Mouse (Mus musculus) gonadal fat pad, adult 2 months (tissue): ENCODE data around the gene Cog3. TPM values are rescaled to one million over a fixed set of nuclear protein-coding genes. Genes with fewer than 3 reads are reported as not detected.
"Not testable (repeated sequence)": the region's sequence is repeated elsewhere in the genome, so short reads cannot be mapped to it uniquely, and the experiment has no call there.

Experiments used
- DNase-seq: peaks from one replicate; pipeline ENCODE4 v3.0.0-alpha.2; 2012; ENCODE audit warnings: low read depth
- polyA plus RNA-seq: library from polyadenylated mRNA; depleted of rRNA; stranded (reverse); fragments of >200 nt; gene quantifications from 2 replicates; pipeline ENCODE4 v1.2.3, GENCODE M21; 2012; rRNA removed

The Cog3 gene
- 16.5 and 17.7 TPM in 2 replicates for polyA plus RNA-seq

GRCm38 (mm10) chr14:75753991-75754817 lies at the start of gene Cog3:
Gene Cog3, minus strand, starts transcription at chr14:75754517.
- DNase-seq, result peak; percentile 61

GRCm38 (mm10) chr14:75797769-75798386 lies 43.6 kb upstream of the Cog3 start:
- DNase-seq, result no peak

GRCm38 (mm10) chr14:75795918-75796317 lies 41.6 kb upstream of the Cog3 start:
- DNase-seq, result no peak

- no peak for DNase-seq
Measured at GRCm38 (mm10) chr14:75794726-75795125, 40.4 kb upstream of the Cog3 start.

DNA sequence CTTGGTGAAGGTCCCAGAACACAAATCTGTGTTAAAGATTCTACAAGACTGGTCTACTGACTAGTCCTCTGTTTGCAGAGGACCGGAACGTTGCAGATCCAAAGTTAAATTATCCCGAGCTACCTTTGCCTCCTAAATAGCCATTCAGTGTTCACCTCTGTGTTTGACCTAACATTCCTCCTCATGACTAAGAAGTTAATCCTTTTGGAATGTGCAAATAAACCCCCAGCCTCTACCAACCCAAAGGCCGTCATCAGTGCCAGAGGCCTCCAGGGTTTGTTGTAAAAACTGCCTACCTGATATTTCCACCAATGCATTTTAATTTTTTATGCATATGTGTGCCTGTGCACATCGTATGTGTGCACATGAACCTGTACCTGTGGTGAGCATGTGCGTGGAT lies 40.0 kb upstream of the Cog3 start:
- DNase-seq, result no peak

DNA sequence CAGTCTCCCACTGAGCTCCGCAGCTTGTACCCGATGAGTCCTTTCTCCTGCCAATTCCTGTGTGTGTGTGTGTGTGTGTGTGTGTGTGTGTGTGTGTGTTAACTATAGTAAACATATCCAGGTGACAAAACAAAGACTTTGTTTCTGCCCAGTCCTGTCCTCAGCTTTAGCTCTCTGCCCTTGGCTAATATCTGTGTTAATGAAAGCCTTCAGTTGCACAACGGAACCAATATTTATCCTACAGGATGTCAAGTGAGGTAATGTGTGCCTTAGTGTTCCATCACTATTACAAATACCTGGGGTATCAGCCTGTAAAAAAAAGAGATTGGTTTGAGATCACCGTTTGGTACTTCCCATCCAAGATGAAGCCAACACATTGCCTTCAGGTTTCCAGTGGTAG lies 38.8 kb upstream of the Cog3 start:
- DNase-seq, result no peak

- DNase-seq, result no peak
Measured at GRCm38 (mm10) chr14:75791372-75791771, 37.1 kb upstream of the Cog3 start.

GRCm38 (mm10) chr14:75790411-75790996 lies 36.2 kb upstream of the Cog3 start:
- no peak for DNase-seq

DNA sequence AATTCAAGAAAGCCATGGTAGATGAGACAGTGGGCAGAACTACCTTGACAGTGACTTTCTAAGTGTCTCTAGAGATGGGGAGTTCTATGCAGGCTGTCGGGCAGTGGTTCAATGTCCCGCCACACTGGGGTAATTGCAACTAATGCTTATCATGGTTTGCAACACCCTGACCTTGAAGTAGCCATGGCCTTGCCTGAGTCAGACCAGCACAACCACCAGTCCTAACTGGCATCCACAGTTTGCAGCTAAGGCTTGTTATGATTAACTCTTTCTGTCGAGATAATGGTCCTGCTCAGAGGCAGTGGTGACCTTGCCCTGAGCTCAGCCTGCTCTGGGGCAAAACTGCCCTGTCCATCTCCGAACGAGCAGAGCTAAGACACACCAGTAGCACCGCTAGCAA lies 35.0 kb upstream of the Cog3 start:
- no peak for DNase-seq

- DNase-seq, result no peak
Measured at GRCm38 (mm10) chr14:75787794-75788175, 33.5 kb upstream of the Cog3 start.

DNA sequence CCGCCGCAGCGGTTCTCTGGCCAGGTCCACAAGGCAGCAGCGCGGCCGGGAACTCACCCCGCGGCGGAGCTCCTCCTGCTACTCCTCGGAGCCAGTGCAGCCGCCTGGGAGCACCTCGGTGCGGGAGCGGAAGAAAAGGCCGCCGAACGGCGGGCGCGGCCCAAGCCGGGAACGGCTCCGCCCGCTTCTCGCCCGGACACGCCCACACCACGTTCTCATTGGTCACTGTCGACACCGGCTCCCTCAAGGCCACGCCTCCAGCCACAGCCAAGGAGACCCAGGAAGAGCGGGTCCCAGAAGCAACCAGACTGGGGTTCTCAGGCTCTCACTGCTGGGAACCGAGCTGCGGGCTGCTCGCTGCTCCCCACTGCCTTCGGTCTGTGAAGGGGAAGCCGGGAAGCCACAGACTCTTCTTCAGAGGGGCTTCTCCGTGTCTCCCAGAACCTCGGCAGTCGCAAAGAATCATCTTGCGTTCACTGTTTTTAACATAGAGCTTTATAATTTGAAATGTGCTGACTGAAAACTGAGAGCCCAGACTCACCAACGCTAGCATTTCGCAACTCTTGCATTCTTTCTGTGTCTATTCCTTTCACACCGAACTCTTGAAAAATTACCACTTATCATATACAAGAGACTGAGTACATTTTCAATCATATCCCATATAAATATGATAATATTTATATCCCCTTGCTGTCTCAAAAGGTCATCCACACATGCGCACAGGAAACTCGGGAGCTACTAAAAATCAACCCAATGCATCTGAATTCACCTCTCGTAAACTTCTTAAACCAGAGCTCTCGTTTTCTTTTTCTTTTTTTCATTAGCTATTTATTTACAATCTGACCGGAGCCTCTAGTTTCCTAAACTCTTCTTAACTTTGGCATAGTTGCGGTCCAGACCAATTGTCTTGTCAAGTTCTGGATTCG lies 32.8 kb upstream of the Cog3 start, which contains the start of gene Slc25a30:
Gene Slc25a30, minus strand, starts transcription at position 170 of the 926 bp plus-strand sequence.
- no peak for DNase-seq

GRCm38 (mm10) chr14:75786424-75786867 lies 32.1 kb upstream of the Cog3 start:
- no peak for DNase-seq

DNA sequence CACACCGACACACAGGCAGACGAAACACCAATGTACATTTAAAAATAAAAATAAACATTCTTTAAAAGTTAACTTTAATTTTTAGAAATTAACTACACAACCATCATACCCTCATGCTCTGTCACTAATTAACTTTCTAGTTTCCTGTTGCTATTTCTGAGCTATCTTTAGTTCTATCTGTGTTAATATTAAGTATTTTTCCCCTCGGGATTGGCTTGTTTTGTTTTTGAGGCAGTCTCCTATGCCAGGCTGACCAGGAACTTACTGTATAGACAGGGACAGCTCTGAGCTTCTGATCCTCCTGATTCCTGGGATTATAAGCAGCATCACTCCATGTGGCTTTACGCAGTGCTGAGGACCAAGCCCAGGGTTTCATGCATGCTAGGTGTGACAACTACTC lies 25.6 kb upstream of the Cog3 start:
- no peak for DNase-seq

DNA sequence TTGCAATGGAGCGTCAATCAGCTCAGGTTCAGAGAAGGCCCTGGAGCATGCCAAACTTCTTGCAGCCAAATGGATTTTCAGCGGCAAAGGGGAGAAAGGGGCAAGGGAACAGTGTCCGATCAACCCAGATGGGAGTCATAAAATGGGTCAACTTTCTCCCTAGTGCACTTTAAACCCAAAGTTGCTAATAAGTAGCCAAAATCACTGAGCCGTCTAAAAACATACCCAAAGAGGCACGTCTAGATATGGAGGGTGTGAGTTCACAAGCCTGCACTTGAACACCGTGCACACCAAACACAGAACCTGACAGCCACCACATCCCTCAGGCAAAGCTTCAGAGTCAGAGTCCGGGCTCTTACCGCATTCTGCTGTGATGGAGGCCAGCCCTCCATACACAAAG lies 22.3 kb upstream of the Cog3 start:
- no peak for DNase-seq

- no peak for DNase-seq
Measured at GRCm38 (mm10) chr14:75773431-75773830, 19.1 kb upstream of the Cog3 start.

DNA sequence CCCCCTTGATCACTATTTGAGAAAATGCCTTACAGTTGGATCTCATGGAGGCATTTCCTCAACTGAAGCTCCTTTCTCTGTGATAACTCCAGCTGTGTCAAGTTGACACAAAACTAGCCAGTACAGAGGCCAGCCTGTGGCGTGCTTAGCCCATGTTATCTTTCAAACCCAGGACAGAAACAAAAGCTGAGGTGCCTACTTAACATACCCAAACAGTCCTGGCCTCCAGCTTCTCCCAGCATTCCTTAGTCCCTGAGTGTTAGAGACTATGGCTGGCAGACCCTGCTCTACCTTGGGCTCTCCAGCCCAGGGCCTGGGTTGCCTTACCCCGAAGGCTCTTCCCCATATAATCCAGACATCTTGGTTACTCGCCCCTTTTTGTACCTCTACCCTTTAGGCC lies 18.1 kb upstream of the Cog3 start:
- not testable (repeated sequence) for DNase-seq

DNA sequence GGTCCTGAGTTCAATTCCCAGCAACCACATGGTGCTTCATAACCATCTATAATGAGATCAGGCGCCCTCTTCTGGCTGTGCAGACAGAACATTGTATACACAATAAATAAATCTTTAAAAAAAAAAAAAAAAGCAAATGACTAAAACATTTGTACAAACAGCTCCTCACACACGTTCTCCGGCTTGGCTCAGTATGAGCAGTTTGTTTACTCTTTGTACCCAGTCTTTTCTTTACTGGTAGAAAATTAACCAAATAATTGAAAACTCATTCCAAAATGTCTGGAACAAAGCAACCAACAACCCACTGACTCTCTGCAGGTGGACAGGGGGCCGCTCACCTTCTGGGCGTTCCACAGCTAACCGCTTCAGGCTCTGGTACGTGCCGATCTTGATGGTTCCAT lies 16.8 kb upstream of the Cog3 start:
- DNase-seq, result no peak

DNA sequence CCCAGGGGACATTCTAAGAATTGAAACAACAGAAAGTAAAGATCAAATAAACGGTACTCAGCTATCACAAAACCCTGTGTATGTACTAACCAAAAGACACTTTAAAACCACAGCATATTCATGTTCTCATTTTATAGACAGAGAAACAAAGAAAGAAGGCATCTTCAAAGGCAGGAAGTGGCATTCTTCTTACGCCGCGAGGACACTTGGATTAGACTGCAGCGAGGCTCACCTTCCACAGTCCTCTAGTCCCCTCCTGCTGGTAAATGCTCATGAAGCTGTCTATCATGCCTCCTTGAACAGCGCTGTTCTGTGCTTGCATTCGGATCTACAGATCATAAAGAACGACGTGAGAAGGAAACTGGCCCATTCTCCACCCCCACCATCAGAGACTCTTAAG lies 15.0 kb upstream of the Cog3 start:
- no peak for DNase-seq

- DNase-seq, result no peak
Measured at GRCm38 (mm10) chr14:75768275-75768608, 13.9 kb upstream of the Cog3 start.

DNA sequence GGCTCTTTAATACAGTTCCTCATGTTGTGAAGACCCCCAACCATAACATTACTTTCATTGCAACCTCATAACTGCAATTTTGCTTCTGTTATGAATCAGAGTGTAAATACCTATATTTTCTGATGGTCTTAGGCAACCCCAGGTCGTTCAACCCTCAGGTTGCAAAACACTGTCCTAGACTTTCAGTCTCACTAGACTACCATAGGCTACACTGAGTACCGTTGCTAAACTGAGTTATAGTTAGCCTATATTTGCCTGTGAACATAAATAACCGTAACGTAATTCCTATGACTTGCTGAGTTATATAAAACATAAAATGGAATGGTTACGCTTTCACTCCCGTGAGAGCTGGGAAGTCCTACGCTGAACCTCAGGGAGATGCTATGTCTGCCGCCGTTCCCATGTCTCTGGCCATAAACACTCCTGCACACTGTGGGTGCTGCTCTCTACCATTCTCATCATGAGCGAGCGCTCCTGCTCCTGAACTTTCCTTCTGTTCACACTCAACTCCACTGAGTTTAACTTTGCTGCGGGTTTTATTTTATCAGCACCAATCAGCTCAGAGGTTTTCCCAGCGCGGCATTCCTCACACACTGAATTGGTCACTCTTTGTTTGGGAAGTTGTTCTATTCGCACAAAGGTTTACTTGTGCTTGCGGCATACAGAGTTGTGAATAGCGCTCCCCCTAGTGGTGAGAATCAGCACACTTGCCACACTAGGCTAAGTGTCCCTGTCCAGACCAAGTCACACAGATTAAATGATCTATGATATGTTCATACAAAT lies 13.4 kb upstream of the Cog3 start:
- DNase-seq, result no peak
